Mouse (Mus musculus) thymus, adult 18-20 months (tissue): Measurements from ENCODE around the gene Esrp2.

Source experiments
- DNase-seq, 2 experiments: peaks; one replicate each; pipeline ENCODE4 v3.0.0; 2022; ENCODE audit warnings: mixed read lengths in 2 of 2

Esrp2 gene

DNA sequence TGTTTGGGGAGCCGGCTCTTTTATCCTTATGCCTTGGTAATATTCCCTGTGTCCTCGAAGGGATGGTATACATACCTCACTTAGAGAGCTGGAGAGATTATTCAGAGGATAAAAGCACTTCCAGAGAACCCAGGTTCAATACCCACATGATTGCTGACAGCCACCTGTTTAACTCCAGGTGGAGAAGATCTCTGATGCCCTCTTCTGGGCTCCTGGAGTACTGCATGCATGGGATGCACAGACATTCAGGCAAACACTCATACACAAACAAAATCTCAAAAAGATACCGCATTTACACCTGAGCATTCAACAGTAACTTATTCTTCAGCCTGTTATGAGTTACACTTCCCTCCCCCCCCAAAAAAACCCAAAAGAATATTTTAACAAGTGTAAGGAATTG lies 20.9 kb downstream of the Esrp2 start:
- peak in 1 of 2 experiments; percentile 77 for DNase-seq

DNA sequence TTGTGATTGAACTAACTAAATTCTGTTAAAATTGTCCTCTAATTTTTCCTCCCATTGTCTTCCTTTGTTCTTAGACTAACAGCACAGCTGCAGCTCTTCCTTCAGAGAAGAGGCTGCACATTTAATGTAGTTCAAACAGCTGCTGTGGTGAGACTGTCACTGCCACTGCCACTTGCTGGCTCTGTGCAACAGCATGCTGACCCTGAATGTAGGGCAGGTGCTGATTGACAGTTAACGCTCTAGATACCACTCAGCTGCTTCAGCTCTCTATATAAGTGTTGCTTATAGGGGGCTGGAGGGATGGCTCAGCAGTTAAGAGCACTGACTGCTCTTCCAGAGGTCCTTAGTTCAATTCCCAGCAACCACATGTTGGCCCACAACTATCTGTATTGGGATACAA lies 24.3 kb downstream of the Esrp2 start:
- DNase-seq = peak; percentile 71 to 88

DNA sequence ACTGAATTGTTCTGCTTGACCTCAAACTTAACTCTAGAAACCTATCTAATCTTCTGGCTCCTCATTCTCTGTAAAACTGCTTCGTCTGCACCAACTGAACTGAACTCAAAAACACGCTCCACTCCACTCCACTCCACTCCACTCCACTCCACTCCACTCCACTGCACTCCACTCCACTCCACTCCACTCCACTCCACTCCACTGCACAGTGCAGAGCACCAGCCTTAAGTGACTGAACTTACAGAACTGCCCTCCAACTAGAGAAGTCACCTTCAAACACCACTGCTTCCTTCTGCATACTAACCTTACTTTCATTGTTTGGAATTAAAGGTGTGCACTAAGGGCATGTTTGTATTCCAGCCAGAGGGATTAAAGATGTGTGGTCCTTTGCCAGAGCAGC lies 24.7 kb downstream of the Esrp2 start:
- no peak for DNase-seq

DNA sequence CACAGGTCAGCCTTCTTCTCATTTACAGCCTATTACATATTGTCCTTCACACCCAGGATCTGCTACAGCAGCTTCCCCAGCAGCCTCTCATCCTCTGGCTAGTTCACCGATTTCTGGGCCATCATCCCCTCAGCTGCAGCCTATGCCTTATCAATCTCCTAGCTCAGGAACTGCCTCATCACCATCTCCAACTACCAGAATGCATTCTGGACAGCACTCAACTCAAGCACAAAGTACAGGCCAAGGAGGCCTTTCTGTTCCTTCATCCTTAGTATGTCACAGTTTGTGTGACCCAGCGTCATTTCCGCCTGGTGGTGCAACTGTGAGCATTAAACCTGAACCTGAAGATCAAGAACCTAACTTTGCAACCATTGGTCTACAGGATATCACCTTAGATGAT lies 28.0 kb downstream of the Esrp2 start:
- DNase-seq = no peak

DNA sequence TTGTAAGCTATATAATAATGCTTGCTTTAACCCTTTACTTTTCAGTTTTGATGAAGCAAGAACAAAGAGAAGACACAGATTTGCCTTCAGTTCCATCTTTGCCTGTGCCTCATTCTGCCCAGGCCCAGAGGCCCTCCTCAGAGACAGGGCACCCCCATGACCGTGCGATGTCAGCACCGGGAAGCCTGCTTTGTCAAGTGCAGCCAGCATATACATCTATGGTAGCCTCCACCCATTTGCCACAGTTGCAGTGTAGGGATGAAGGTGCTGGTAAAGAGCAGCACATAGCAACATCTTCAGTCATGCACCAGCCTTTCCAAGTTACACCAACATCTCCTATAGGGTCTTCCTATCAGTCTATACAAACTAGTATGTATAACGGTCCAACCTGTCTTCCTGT lies 28.7 kb downstream of the Esrp2 start:
- no peak for DNase-seq

DNA sequence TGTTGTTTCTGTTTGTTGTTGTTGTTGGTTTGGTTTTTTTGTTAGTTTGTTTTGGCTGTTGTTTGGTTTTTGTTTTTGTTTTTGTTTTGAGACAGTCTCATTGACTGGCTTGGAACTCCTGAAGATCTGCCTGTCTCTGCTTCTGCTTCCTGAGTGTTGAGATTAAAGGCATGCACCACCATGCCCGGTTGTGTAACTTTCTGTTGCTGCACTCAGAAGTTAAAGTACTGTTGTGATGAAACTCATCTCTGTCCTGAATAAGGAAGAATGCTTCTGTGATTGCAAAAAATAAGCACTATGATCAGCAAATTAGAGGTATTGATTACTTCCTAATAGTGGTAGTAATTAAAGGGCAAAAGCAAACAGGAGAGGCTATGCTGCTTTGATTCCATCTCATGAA lies 30.6 kb downstream of the Esrp2 start:
- DNase-seq = no peak

DNA sequence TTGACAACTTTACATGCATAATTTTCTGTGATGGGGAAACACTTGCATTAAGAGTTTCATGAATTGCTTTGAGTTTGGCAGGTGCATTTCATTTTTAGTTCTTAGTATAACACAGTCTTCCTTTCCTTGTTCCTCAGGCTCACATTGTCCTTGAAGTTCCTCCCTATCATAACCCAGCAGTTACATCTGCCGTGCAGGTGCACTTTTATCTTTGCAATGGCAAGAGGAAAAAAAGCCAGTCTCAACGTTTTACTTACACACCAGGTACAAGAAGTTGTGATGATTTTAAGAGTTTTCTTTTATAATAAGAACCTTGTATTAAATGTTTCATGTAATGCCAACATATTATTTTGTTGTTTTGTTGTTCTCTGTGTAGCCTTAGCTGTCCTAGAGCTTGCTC lies 32.9 kb downstream of the Esrp2 start:
- peak; percentile 56 to 75 for DNase-seq

DNA sequence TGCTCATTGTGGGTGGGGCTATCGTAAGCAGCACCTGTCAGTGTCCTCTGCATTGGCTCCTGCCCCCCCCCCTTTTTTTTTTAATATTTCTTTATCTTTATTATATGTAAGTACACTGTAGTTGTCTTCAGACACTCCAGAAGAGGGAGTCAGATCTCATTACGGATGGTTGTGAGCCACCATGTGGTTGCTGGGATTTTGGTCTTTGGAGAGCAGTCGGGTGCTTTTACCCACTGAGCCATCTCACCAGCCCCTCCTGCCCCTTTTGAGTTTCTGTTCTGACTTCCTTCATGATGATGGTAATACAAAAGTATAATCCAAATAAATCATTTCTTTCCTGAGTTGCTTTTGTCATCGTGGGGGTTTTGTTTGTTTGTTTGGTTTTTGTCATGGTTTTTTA lies 34.5 kb downstream of the Esrp2 start:
- peak in 1 of 2 experiments; percentile 58 for DNase-seq
